Mouse (Mus musculus): ENCODE results near the gene Cep97. TPM values are rescaled to one million over a fixed set of nuclear protein-coding genes. Genes with fewer than 3 reads are reported as not detected.

Cep97 gene
- total and polyA plus RNA-seq, 3 experiments: 10.7 to 11.1 TPM; not detected in 1

GRCm38 (mm10) chr16:55910208-55910793 is 24.4 kb downstream of the Cep97 start:
- TF ChIP-seq POLR2AphosphoS2 (IDR thresholded peaks at IDR 0.05; ENCODE audit: low read length) (no peak), ZC3H11A (IDR thresholded peaks at IDR 0.05; ENCODE audit: low read depth, low read length) (no peak), ZMIZ1 (IDR thresholded peaks at IDR 0.05; ENCODE audit: low read depth, low read length) (no peak), ZNF384 (IDR thresholded peaks at IDR 0.05; ENCODE audit: low read depth, low read length) (no peak), HCFC1 (IDR thresholded peaks at IDR 0.05; ENCODE audit: low read depth, low read length) (no peak), ETS1 (IDR thresholded peaks at IDR 0.05; ENCODE audit: low read depth, low read length) (no peak), SIN3A (IDR thresholded peaks at IDR 0.05; ENCODE audit: low read length) (no peak), UBTF (IDR thresholded peaks at IDR 0.05; ENCODE audit: borderline replicate concordance, insufficient read depth, low read depth, low read length) (no peak), USF2 (IDR thresholded peaks at IDR 0.05; ENCODE audit: borderline replicate concordance in 1 of 2, insufficient read depth in 1 of 2, low read depth in 1 of 2, low read length in 2 of 2) (no peak), MYC (IDR thresholded peaks at IDR 0.05; ENCODE audit: low read depth, low read length) (no peak), MYB (IDR thresholded peaks at IDR 0.05; ENCODE audit: low read depth, low read length) (no peak), CTCF (IDR thresholded peaks at IDR 0.05 in 2 of 3, conservative IDR thresholded peaks at IDR 0.05 in 1 of 3; ENCODE audit: control insufficient read depth in 1 of 3, insufficient read depth in 1 of 3, low read depth in 2 of 3, low read length in 3 of 3, poor library complexity in 1 of 3, severe bottlenecking in 1 of 3) (no peak), ZKSCAN1 (IDR thresholded peaks at IDR 0.05; ENCODE audit: low read depth, low read length) (no peak), KAT2A (conservative IDR thresholded peaks at IDR 0.05; ENCODE audit: low read depth, low read length) (no peak), TBP (IDR thresholded peaks at IDR 0.05; ENCODE audit: low read depth, low read length) (no peak), MAZ (IDR thresholded peaks at IDR 0.05; ENCODE audit: low read depth, low read length) (no peak)
- no peaks in the 10 kb centered on the region for H3K79me2 ChIP-seq (ENCODE audit: control insufficient read depth, insufficient read depth, low read length, poor library complexity)
- no peaks in the 10 kb centered on the region for H3K27me3 ChIP-seq (ENCODE audit: control insufficient read depth in 1 of 2, insufficient read depth in 2 of 2, low read length in 2 of 2)
- no peak overlapping the region for H3K27ac ChIP-seq (ENCODE audit: control insufficient read depth, low read depth, low read length)
- no peaks in the 10 kb centered on the region for H3K9me3 ChIP-seq (replicated peaks; ENCODE audit: insufficient read depth, low read length)
- H3K4me3 ChIP-seq (ENCODE audit: control insufficient read depth in 1 of 2, insufficient read depth in 1 of 2, low read depth in 2 of 2, low read length in 2 of 2): no peak overlapping the region
- peaks cover 0 to 6% of the 10 kb centered on the region in 2 experiments; a peak in 2 of 4 replicates for H3K36me3 ChIP-seq (ENCODE audit: control insufficient read depth in 1 of 2, insufficient read depth in 2 of 2, low read length in 2 of 2)
- peaks cover 2 to 5% of the 10 kb centered on the region in 2 experiments; a peak in 1 of 4 replicates for H3K4me1 ChIP-seq (ENCODE audit: control insufficient read depth in 1 of 2, insufficient read depth in 2 of 2, low read length in 2 of 2)
- H3K9ac ChIP-seq (ENCODE audit: control insufficient read depth, low read depth, low read length, poor library complexity, severe bottlenecking): no peak overlapping the region
- DNase-seq (ENCODE audit: low read depth, low spot score): no peak

- Histone ChIP-seq H3K4me1 (ENCODE audit: control insufficient read depth in 1 of 2, insufficient read depth in 2 of 2, low read length in 2 of 2) (peaks cover 2 to 5% of the 10 kb centered on the region in 2 experiments; a peak in 1 of 4 replicates), H3K4me3 (ENCODE audit: control insufficient read depth in 1 of 2, insufficient read depth in 1 of 2, low read depth in 2 of 2, low read length in 2 of 2) (0 out of 4 replicates have a peak overlapping the region, but pooled peaks of 1 of the 2 experiments have one; percentile 1), H3K36me3 (ENCODE audit: control insufficient read depth in 1 of 2, insufficient read depth in 2 of 2, low read length in 2 of 2) (peaks cover 0 to 6% of the 10 kb centered on the region in 2 experiments; a peak in 2 of 4 replicates), H3K79me2 (ENCODE audit: control insufficient read depth, insufficient read depth, low read length, poor library complexity) (no peaks in the 10 kb centered on the region), H3K9ac (ENCODE audit: control insufficient read depth, low read depth, low read length, poor library complexity, severe bottlenecking) (peak overlapping the region; percentile 2; the same call in 1 of the 2 replicates), H3K27ac (ENCODE audit: control insufficient read depth, low read depth, low read length) (no peak overlapping the region), H3K9me3 (replicated peaks; ENCODE audit: insufficient read depth, low read length) (no peaks in the 10 kb centered on the region), H3K27me3 (ENCODE audit: control insufficient read depth in 1 of 2, insufficient read depth in 2 of 2, low read length in 2 of 2) (no peaks in the 10 kb centered on the region)
- no peak for DNase-seq (ENCODE audit: low read depth, low spot score)
- no peak for TF ChIP-seq CHD2 (IDR thresholded peaks at IDR 0.05; ENCODE audit: low read length)
- peak; percentile 44; the same call in 1 of the 2 replicates for TF ChIP-seq ETS1 (IDR thresholded peaks at IDR 0.05; ENCODE audit: low read depth, low read length)
- TF ChIP-seq GATA1 (IDR thresholded peaks at IDR 0.05; ENCODE audit: low read depth, low read length): peak; percentile 56
Observed at GRCm38 (mm10) chr16:55906928-55907679, 27.6 kb downstream of the Cep97 start.

Measured in MEL (cell line).